Mouse (Mus musculus): Measurements from ENCODE around the gene Zfp94. TPM values are rescaled to one million over a fixed set of nuclear protein-coding genes. Genes with fewer than 3 reads are reported as not detected.
"Not testable (repeated sequence)": the region's sequence is repeated elsewhere in the genome, so short reads cannot be mapped to it uniquely, and the experiment has no call there.

Gene Zfp94
- polyA plus RNA-seq, 1 experiment from 2014 or later = 10.6 TPM

GRCm38 (mm10) chr7:24278771-24279170 lies 37.7 kb downstream of the Zfp94 start:
- not testable (repeated sequence) for ATAC-seq (ENCODE audit: insufficient number of reproducible peaks, insufficient read depth, low FRiP score, low read depth); H3K4me3 ChIP-seq (ENCODE audit: low read depth, low read length); H3K9ac ChIP-seq (replicated peaks; ENCODE audit: low read depth, low read length); H3K4me2 ChIP-seq (replicated peaks; ENCODE audit: low read depth, low read length); H3K4me1 ChIP-seq (ENCODE audit: control insufficient read depth, insufficient read depth, low read length); H3K27ac ChIP-seq (ENCODE audit: low read length); H3K9me3 ChIP-seq (ENCODE audit: control insufficient read depth, low read depth, low read length); H3K27me3 ChIP-seq (ENCODE audit: control insufficient read depth, insufficient read depth, low read length)
- 84% methylated on average over 3 of the region's 3 CpGs for WGBS
- peaks cover 13% of the 10 kb centered on the region for H3K36me3 ChIP-seq (ENCODE audit: control insufficient read depth, insufficient read depth, low read length)

- Histone ChIP-seq H3K27ac (ENCODE audit: low read length) (no peak overlapping the region), H3K4me2 (replicated peaks; ENCODE audit: low read depth, low read length) (no peak overlapping the region), H3K9ac (replicated peaks; ENCODE audit: low read depth, low read length) (no peak overlapping the region), H3K4me3 (ENCODE audit: low read depth, low read length) (no peak overlapping the region), H3K36me3 (ENCODE audit: control insufficient read depth, insufficient read depth, low read length) (peaks cover 15% of the 10 kb centered on the region), H3K9me3 (ENCODE audit: control insufficient read depth, low read depth, low read length) (no peaks in the 10 kb centered on the region), H3K4me1 (ENCODE audit: control insufficient read depth, insufficient read depth, low read length) (0 out of 2 replicates have a peak, but pooled peaks cover 2% of the 10 kb centered on the region), H3K27me3 (ENCODE audit: control insufficient read depth, insufficient read depth, low read length) (no peaks in the 10 kb centered on the region)
- ATAC-seq (ENCODE audit: insufficient number of reproducible peaks, insufficient read depth, low FRiP score, low read depth) = no peak
- 95% methylated on average over 4 of the region's 4 CpGs for WGBS
These were observed 42.0 kb downstream of the Zfp94 start for GRCm38 (mm10) chr7:24274456-24274855.

DNA sequence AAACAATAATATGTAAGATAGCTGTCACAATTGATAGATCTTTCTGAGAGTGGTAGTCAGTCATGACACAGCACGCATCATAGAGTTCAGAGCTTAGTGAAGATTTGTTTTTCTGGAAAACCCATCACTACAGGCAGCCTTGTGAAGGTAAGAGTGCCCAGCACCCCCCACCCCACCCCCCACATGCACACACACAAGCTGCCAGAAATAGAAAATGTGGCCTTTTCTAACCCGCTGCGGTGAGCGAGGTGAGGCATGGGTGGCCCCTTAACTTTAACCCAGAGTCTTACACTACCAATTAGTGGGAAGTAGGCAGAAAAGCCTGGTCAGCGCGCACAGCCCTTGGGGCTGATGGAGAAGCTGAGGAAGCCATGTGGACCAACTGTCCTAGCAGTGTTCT lies 45.3 kb downstream of the Zfp94 start:
- Histone ChIP-seq H3K4me2 (replicated peaks; ENCODE audit: low read depth, low read length) (no peak overlapping the region), H3K36me3 (ENCODE audit: control insufficient read depth, insufficient read depth, low read length) (peaks cover 15% of the 10 kb centered on the region; the same call in 1 of the 2 replicates), H3K27ac (ENCODE audit: low read length) (no peak overlapping the region), H3K27me3 (ENCODE audit: control insufficient read depth, insufficient read depth, low read length) (no peaks in the 10 kb centered on the region), H3K9me3 (ENCODE audit: control insufficient read depth, low read depth, low read length) (no peaks in the 10 kb centered on the region), H3K4me1 (ENCODE audit: control insufficient read depth, insufficient read depth, low read length) (0 out of 2 replicates have a peak, but pooled peaks cover 2% of the 10 kb centered on the region), H3K9ac (replicated peaks; ENCODE audit: low read depth, low read length) (no peak overlapping the region), H3K4me3 (ENCODE audit: low read depth, low read length) (0 out of 2 replicates have a peak overlapping the region, but pooled peaks have one; percentile 53)
- no peak for ATAC-seq (ENCODE audit: insufficient number of reproducible peaks, insufficient read depth, low FRiP score, low read depth)
- 95% methylated on average over 6 of the region's 6 CpGs for WGBS

GRCm38 (mm10) chr7:24270288-24270672 lies 46.2 kb downstream of the Zfp94 start, which contains the start of gene Zfp93:
Gene Zfp93 (plus strand): TSS chr7:24270420.
- peak within 1 kb of the TSS; percentile 23; the same call in 1 of the 2 replicates for H3K9ac ChIP-seq (replicated peaks; ENCODE audit: low read depth, low read length)
- ATAC-seq (ENCODE audit: insufficient number of reproducible peaks, insufficient read depth, low FRiP score, low read depth) = peak; percentile 94
- H3K4me3 ChIP-seq (ENCODE audit: low read depth, low read length) = peak within 1 kb of the TSS; percentile 53
- no peaks in the 10 kb centered on the region for H3K27me3 ChIP-seq (ENCODE audit: control insufficient read depth, insufficient read depth, low read length)
- H3K4me2 ChIP-seq (replicated peaks; ENCODE audit: low read depth, low read length) = peak within 1 kb of the TSS; percentile 55
- H3K36me3 ChIP-seq (ENCODE audit: control insufficient read depth, insufficient read depth, low read length) = peaks cover 15% of the 10 kb centered on the region; the same call in 1 of the 2 replicates
- H3K27ac ChIP-seq (ENCODE audit: low read length) = peak within 1 kb of the TSS; percentile 56; the same call in 1 of the 2 replicates
- H3K4me1 ChIP-seq (ENCODE audit: control insufficient read depth, insufficient read depth, low read length) = 0 out of 2 replicates have a peak, but pooled peaks cover 2% of the 10 kb centered on the region
- under 1% methylated on average over 12 of the region's 12 CpGs for WGBS
- no peaks in the 10 kb centered on the region for H3K9me3 ChIP-seq (ENCODE audit: control insufficient read depth, low read depth, low read length)

GRCm38 (mm10) chr7:24269667-24270287 lies 46.7 kb downstream of the Zfp94 start:
- peak overlapping the region; percentile 55 for H3K4me2 ChIP-seq (replicated peaks; ENCODE audit: low read depth, low read length)
- 0 out of 2 replicates have a peak, but pooled peaks cover 2% of the 10 kb centered on the region for H3K4me1 ChIP-seq (ENCODE audit: control insufficient read depth, insufficient read depth, low read length)
- 33% methylated on average over 7 of the region's 7 CpGs for WGBS
- ATAC-seq (ENCODE audit: insufficient number of reproducible peaks, insufficient read depth, low FRiP score, low read depth) = peak; percentile 35; the same call in 1 of the 2 replicates
- H3K27ac ChIP-seq (ENCODE audit: low read length) = no peak overlapping the region
- H3K36me3 ChIP-seq (ENCODE audit: control insufficient read depth, insufficient read depth, low read length) = peaks cover 10% of the 10 kb centered on the region; the same call in 1 of the 2 replicates
- peak overlapping the region; percentile 14; the same call in 1 of the 2 replicates for H3K9ac ChIP-seq (replicated peaks; ENCODE audit: low read depth, low read length)
- H3K4me3 ChIP-seq (ENCODE audit: low read depth, low read length) = peak overlapping the region; percentile 53
- H3K9me3 ChIP-seq (ENCODE audit: control insufficient read depth, low read depth, low read length) = no peaks in the 10 kb centered on the region
- H3K27me3 ChIP-seq (ENCODE audit: control insufficient read depth, insufficient read depth, low read length) = no peaks in the 10 kb centered on the region

DNA sequence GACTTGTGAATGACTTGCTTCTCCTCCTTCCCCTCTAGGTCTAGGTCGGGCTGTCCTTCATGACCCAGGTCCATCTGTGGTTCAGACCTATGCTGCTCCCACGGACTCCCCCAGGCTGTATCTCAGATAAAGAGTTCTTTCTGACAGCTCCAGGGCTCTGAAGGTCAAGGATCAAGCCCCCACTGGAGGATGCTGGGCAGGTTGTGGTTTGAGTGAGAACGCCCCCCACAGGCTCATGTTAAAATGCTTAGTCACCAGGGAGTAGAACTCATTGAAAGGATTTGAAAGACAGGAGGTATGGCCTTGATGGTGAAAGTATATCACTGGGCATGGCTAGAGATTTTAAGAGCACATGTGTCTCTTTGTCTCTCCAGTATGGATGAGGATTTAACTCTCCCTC lies 47.2 kb downstream of the Zfp94 start:
- peaks cover 7% of the 10 kb centered on the region; the same call in 1 of the 2 replicates for H3K36me3 ChIP-seq (ENCODE audit: control insufficient read depth, insufficient read depth, low read length)
- H3K4me2 ChIP-seq (replicated peaks; ENCODE audit: low read depth, low read length) = no peak overlapping the region
- no peaks in the 10 kb centered on the region for H3K9me3 ChIP-seq (ENCODE audit: control insufficient read depth, low read depth, low read length)
- no peak overlapping the region for H3K9ac ChIP-seq (replicated peaks; ENCODE audit: low read depth, low read length)
- WGBS = 84% methylated on average over 3 of the region's 3 CpGs
- 0 out of 2 replicates have a peak, but pooled peaks cover 2% of the 10 kb centered on the region for H3K4me1 ChIP-seq (ENCODE audit: control insufficient read depth, insufficient read depth, low read length)
- no peaks in the 10 kb centered on the region for H3K27me3 ChIP-seq (ENCODE audit: control insufficient read depth, insufficient read depth, low read length)
- no peak overlapping the region for H3K27ac ChIP-seq (ENCODE audit: low read length)
- ATAC-seq (ENCODE audit: insufficient number of reproducible peaks, insufficient read depth, low FRiP score, low read depth) = no peak
- H3K4me3 ChIP-seq (ENCODE audit: low read depth, low read length) = no peak overlapping the region

- Histone ChIP-seq H3K4me1 (ENCODE audit: control insufficient read depth, insufficient read depth, low read length) (0 out of 2 replicates have a peak, but pooled peaks cover 2% of the 10 kb centered on the region), H3K4me2 (replicated peaks; ENCODE audit: low read depth, low read length) (no peak overlapping the region), H3K36me3 (ENCODE audit: control insufficient read depth, insufficient read depth, low read length) (no peaks in the 10 kb centered on the region), H3K4me3 (ENCODE audit: low read depth, low read length) (no peak overlapping the region), H3K9ac (replicated peaks; ENCODE audit: low read depth, low read length) (no peak overlapping the region), H3K27ac (ENCODE audit: low read length) (no peak overlapping the region), H3K9me3 (ENCODE audit: control insufficient read depth, low read depth, low read length) (no peaks in the 10 kb centered on the region), H3K27me3 (ENCODE audit: control insufficient read depth, insufficient read depth, low read length) (no peaks in the 10 kb centered on the region)
- 71% methylated on average over 24 of the region's 24 CpGs for WGBS
- ATAC-seq (ENCODE audit: insufficient number of reproducible peaks, insufficient read depth, low FRiP score, low read depth) = no peak
These were observed 48.0 kb downstream of the Zfp94 start for GRCm38 (mm10) chr7:24268176-24269155.

DNA sequence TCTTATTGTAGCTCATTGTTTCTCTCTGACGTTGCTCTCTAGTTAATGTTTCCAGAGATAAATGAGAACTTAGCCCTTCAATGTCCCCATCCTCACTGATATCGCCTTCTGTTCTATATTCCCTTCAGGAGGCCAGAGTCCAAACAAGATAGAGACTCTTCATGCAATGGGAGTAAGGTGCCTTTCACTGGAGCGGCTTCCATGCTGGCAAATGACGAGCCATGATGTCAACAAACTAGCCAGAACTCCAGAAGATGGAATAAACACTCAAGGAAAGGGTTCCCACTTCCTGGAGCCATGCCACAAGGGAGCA lies 56.5 kb downstream of the Zfp94 start:
- Histone ChIP-seq H3K36me3 (ENCODE audit: control insufficient read depth, insufficient read depth, low read length) (peaks cover 6% of the 10 kb centered on the region; the same call in 1 of the 2 replicates), H3K27ac (ENCODE audit: low read length) (no peak overlapping the region), H3K27me3 (ENCODE audit: control insufficient read depth, insufficient read depth, low read length) (no peaks in the 10 kb centered on the region), H3K4me1 (ENCODE audit: control insufficient read depth, insufficient read depth, low read length) (no peaks in the 10 kb centered on the region), H3K4me2 (replicated peaks; ENCODE audit: low read depth, low read length) (no peak overlapping the region), H3K9me3 (ENCODE audit: control insufficient read depth, low read depth, low read length) (no peaks in the 10 kb centered on the region), H3K9ac (replicated peaks; ENCODE audit: low read depth, low read length) (no peak overlapping the region), H3K4me3 (ENCODE audit: low read depth, low read length) (no peak overlapping the region)
- no peak for ATAC-seq (ENCODE audit: insufficient number of reproducible peaks, insufficient read depth, low FRiP score, low read depth)
- WGBS = 90% methylated on average over 4 of the region's 4 CpGs

Data from stomach, embryonic 14.5 days (tissue).